Mouse (Mus musculus) embryonic fibroblast, embryonic 13.5 days (primary cell): ENCODE results near the gene Kdelr2. TPM values are rescaled to one million over a fixed set of nuclear protein-coding genes. Genes with fewer than 3 reads are reported as not detected.

Source experiments
- H3K27ac ChIP-seq: 2 replicates; pipeline ENCODE4 v1.5.1; 2012; ENCODE audit warnings: low read length, control low read depth, inconsistent platforms; ENCODE audit not compliant: insufficient read depth
- H3K4me1 ChIP-seq: 2 replicates; pipeline ENCODE4 v1.6.1; 2011; ENCODE audit warnings: low read length; ENCODE audit not compliant: control insufficient read depth, insufficient read depth
- H3K4me3 ChIP-seq: 2 replicates; pipeline ENCODE4 v1.5.1; 2011; ENCODE audit warnings: mild to moderate bottlenecking, control low read depth, low read length; ENCODE audit not compliant: insufficient read depth
- CTCF ChIP-seq: IDR thresholded peaks from 2 replicates; pipeline ENCODE4 v1.5.1; 2011; ENCODE audit warnings: mild to moderate bottlenecking, control low read depth, low read length, moderate library complexity, borderline replicate concordance; ENCODE audit not compliant: insufficient read depth
- POLR2A ChIP-seq: IDR thresholded peaks from 2 replicates; pipeline ENCODE4 v1.6.1; 2011; ENCODE audit warnings: low read depth, mild to moderate bottlenecking, control low read depth, low read length, moderate library complexity
- polyA plus RNA-seq: library from polyadenylated mRNA; stranded (reverse); fragments of >200 nt; gene quantifications from 2 replicates; pipeline ENCODE4 v1.2.4, GENCODE M21; 2011; ENCODE audit warnings: low read depth; ENCODE audit not compliant: missing spikeins, insufficient read length

Kdelr2 gene
- polyA plus RNA-seq, 1 experiment, result 354 TPM

DNA sequence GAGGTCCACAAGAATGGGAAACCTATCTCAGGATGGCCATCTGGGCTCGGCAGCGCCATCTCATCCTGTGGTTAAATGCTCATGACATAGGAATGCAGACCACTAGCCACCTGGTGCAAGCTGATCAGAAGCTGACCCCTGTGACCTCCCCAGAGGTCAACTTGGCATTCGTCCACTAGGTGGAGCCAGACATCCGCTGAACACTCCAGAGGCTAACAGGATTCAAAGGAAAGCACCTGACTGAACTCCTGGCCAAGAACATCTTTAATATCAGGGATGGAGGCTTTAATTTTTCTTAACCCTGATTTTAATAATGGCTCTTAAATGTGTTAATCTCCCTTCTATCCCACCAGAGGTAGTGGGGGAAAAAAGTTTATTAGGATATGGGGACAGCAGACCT lies 30.8 kb downstream of the Kdelr2 start:
- Histone ChIP-seq H3K4me1 (no peaks in the 10 kb centered on the region), H3K27ac (no peak overlapping the region), H3K4me3 (no peak overlapping the region)
- TF ChIP-seq CTCF (peak; percentile 79), POLR2A (no peak)

GRCm38 (mm10) chr5:143441298-143441697 lies 37.7 kb downstream of the Kdelr2 start:
- TF ChIP-seq POLR2A (no peak), CTCF (no peak)
- Histone ChIP-seq H3K27ac (no peak overlapping the region), H3K4me3 (no peak overlapping the region), H3K4me1 (no peaks in the 10 kb centered on the region; the same call in 1 of the 2 replicates)

- H3K4me1 ChIP-seq, result no peaks in the 10 kb centered on the region; the same call in 1 of the 2 replicates
- no peak overlapping the region for H3K4me3 ChIP-seq
- TF ChIP-seq CTCF, result no peak
- H3K27ac ChIP-seq, result no peak overlapping the region
These were observed 38.1 kb downstream of the Kdelr2 start for GRCm38 (mm10) chr5:143441753-143442152.

DNA sequence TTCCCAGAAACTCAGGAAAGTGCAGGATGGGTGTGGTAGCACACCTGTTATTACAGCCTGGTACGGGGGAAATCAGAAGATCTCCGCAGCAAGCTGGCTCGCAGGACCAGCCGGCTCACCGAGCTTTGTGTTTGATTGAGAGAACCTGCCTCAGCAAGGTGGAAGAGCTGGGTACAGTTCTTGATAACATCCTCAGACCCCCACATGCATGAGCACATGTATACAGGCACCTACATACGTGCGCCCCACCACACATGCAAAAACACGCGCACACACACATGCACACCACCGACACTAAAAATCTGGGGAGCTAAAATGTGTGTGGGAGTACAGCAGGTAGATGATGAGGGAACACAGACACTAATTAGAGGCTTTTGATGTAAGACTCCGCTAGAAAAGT lies 60.0 kb downstream of the Kdelr2 start:
- peak overlapping the region; percentile 63 for H3K4me3 ChIP-seq
- H3K27ac ChIP-seq, result no peak overlapping the region
- TF ChIP-seq POLR2A, result no peak
- TF ChIP-seq CTCF, result no peak
- 0 out of 2 replicates have a peak, but pooled peaks cover 3% of the 10 kb centered on the region for H3K4me1 ChIP-seq

GRCm38 (mm10) chr5:143464100-143464756 lies 60.6 kb downstream of the Kdelr2 start, which contains the start of gene Daglb:
Daglb (plus strand) TSS chr5:143464584.
- H3K4me1 ChIP-seq, result 0 out of 2 replicates have a peak, but pooled peaks cover 3% of the 10 kb centered on the region
- H3K27ac ChIP-seq, result no peak within 1 kb of the TSS
- TF ChIP-seq POLR2A (peak; percentile 74), CTCF (no peak)
- H3K4me3 ChIP-seq, result peak within 1 kb of the TSS; percentile 63

GRCm38 (mm10) chr5:143464757-143465118 lies 61.1 kb downstream of the Kdelr2 start:
- H3K4me1 ChIP-seq, result 0 out of 2 replicates have a peak, but pooled peaks cover 3% of the 10 kb centered on the region
- peak overlapping the region; percentile 63 for H3K4me3 ChIP-seq
- TF ChIP-seq POLR2A, result no peak
- H3K27ac ChIP-seq, result no peak overlapping the region

GRCm38 (mm10) chr5:143465156-143466085 lies 61.8 kb downstream of the Kdelr2 start:
- TF ChIP-seq POLR2A (no peak), CTCF (no peak)

DNA sequence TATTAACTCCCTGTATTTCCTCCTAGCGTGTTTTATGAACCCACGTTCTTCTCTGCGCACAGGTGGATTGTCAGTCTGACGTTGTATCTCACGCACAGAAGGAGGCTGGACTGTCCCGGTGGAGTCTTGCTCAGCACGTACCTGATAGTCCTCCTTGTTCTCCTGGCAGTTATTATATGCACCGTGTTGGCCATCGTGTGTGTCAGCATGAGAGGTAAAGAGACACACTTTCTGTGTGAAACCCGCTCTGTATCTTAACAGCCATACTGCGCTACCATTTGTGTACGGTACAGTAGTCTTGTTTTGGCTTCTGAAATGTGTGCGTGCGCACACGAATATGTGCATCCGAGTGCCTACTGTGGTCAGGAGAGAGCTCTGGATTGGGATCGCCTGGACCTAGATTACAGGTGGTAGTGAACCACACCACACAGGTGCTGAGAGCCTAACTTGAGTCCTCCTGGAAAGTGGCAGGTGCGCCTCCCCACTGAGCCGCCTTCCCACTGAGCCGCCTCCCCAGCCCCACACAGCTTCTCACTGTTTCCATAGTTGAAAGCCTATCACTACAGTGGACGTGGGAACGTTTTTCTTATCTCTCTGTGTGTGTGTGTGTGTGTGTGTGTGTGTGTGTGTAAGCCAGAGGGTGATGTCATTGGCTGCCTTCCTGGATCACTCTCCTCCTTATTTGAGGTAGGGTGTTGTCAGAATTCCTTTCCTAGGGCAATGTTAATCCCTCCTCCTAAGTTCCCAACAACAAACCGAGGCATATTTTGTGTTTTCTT lies 63.4 kb downstream of the Kdelr2 start:
- TF ChIP-seq POLR2A, result no peak
- no peak for TF ChIP-seq CTCF
- no peak overlapping the region for H3K27ac ChIP-seq
- no peak overlapping the region for H3K4me3 ChIP-seq
- 0 out of 2 replicates have a peak, but pooled peaks cover 3% of the 10 kb centered on the region for H3K4me1 ChIP-seq

More at GRCm38 (mm10) chr5:143465156-143466085, 61.8 kb downstream of the Kdelr2 start:
- H3K27ac ChIP-seq, result no peak overlapping the region
- 0 out of 2 replicates have a peak, but pooled peaks cover 3% of the 10 kb centered on the region for H3K4me1 ChIP-seq
- peak overlapping the region; percentile 63 for H3K4me3 ChIP-seq

GRCm38 (mm10) chr5:143467931-143468330 lies 64.3 kb downstream of the Kdelr2 start:
- Histone ChIP-seq H3K4me1 (0 out of 2 replicates have a peak, but pooled peaks cover 3% of the 10 kb centered on the region), H3K4me3 (no peak overlapping the region), H3K27ac (no peak overlapping the region)
- TF ChIP-seq POLR2A, result no peak
- no peak for TF ChIP-seq CTCF
